Mouse (Mus musculus): Measurements from ENCODE around the gene Lrguk.

GRCm38 (mm10) chr6:34071936-34072335 lies 42.7 kb downstream of the Lrguk start:
- no peak for TF ChIP-seq CTCF (IDR thresholded peaks at IDR 0.05; ENCODE audit: borderline replicate concordance, control insufficient read depth, extremely low read depth, insufficient read depth, low read length, poor library complexity)
- TF ChIP-seq POLR2A (IDR thresholded peaks at IDR 0.05; ENCODE audit: control insufficient read depth, extremely low read depth, insufficient read depth, low read length, poor library complexity): no peak
